Mouse (Mus musculus) G1E (cell line): Measurements from ENCODE around the gene Vps13d.

ENCODE experiments used
- CTCF ChIP-seq: IDR thresholded peaks from 2 replicates; pipeline ENCODE4 v1.5.1; 2012; ENCODE audit warnings: low read depth, low read length, inconsistent platforms, mixed read lengths
- GATA1 ChIP-seq: IDR thresholded peaks from 2 replicates; pipeline ENCODE4 v1.6.1; 2012; ENCODE audit warnings: borderline replicate concordance, low read length, inconsistent platforms, mixed read lengths

DNA sequence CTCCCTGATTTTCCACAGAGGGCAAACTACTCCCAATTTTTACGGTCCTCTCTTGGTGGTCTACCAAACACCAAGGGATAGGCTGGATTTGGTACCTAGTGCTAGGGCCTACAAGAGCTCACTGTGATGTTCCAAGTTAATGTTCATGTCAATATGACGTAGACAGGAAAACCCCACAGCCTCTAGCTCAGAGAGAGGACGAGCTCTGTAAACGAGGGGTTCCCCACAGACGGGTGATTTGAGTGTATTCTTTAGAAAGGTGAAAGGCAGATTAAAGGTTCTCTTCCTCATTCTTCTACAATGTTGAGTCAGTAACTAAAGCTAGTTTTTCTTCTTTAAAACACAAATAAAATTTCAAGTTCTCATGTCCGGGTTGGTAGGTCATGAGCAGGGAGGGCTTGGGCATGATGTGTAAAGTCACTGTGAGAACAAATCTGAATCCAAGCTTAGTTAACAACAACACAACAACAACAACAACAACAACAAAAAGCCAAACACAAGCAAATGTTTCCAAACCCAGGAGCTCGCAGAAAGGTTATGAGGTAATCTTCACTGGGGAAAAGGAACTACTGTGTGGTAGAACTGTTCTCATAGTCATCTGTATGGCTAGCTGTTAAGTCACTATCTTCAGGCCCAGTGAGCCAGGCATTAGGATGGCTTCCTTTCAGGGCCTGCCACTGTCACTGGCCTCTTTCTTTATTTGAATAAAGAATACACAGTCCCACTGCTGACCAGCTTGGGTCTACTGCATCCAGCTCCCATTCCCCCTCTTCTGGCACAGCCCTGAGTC lies 208.6 kb downstream of the Vps13d start:
- TF ChIP-seq CTCF (no peak), GATA1 (no peak)
